Mouse (Mus musculus) c-Kit-positive CD71-positive TER-119-negative erythroid progenitor cells, embryonic 14.5 days (primary cell): ENCODE data around the gene Dok5.

Experiments
- DNase-seq: peaks from one replicate; pipeline ENCODE4 v3.0.0-alpha.2; 2013; ENCODE audit warnings: low read depth

Dok5 gene

GRCm38 (mm10) chr2:170738891-170739290 is 7.3 kb downstream of the Dok5 start:
- DNase-seq: no peak

GRCm38 (mm10) chr2:170739713-170740365 is 8.2 kb downstream of the Dok5 start:
- DNase-seq: no peak

- DNase-seq: no peak
Measured at GRCm38 (mm10) chr2:170743521-170743920, 11.9 kb downstream of the Dok5 start.

GRCm38 (mm10) chr2:170748901-170749300 is 17.3 kb downstream of the Dok5 start:
- no peak for DNase-seq

- DNase-seq: no peak
Measured at GRCm38 (mm10) chr2:170752191-170752850, 20.7 kb downstream of the Dok5 start.

GRCm38 (mm10) chr2:170755817-170756216 is 24.2 kb downstream of the Dok5 start:
- no peak for DNase-seq

- DNase-seq: no peak
Measured at GRCm38 (mm10) chr2:170756667-170757066, 25.1 kb downstream of the Dok5 start.

- DNase-seq: no peak
Measured at GRCm38 (mm10) chr2:170757228-170757875, 25.7 kb downstream of the Dok5 start.

- no peak for DNase-seq
Measured at GRCm38 (mm10) chr2:170758201-170758600, 26.6 kb downstream of the Dok5 start.

- no peak for DNase-seq
Measured at GRCm38 (mm10) chr2:170764704-170765103, 33.1 kb downstream of the Dok5 start.

- no peak for DNase-seq
Measured at GRCm38 (mm10) chr2:170767243-170767642, 35.6 kb downstream of the Dok5 start.

- no peak for DNase-seq
Measured at GRCm38 (mm10) chr2:170768699-170769098, 37.1 kb downstream of the Dok5 start.

- DNase-seq: no peak
Measured at GRCm38 (mm10) chr2:170771555-170771954, 39.9 kb downstream of the Dok5 start.

- no peak for DNase-seq
Measured at GRCm38 (mm10) chr2:170772126-170772884, 40.7 kb downstream of the Dok5 start.

- no peak for DNase-seq
Measured at GRCm38 (mm10) chr2:170772885-170773270, 41.3 kb downstream of the Dok5 start.

GRCm38 (mm10) chr2:170775577-170775976 is 44.0 kb downstream of the Dok5 start:
- DNase-seq: no peak

- no peak for DNase-seq
Measured at GRCm38 (mm10) chr2:170776107-170776506, 44.5 kb downstream of the Dok5 start.

GRCm38 (mm10) chr2:170777572-170777971 is 46.0 kb downstream of the Dok5 start:
- no peak for DNase-seq

- no peak for DNase-seq
Measured at GRCm38 (mm10) chr2:170780010-170780750, 48.6 kb downstream of the Dok5 start.

GRCm38 (mm10) chr2:170788101-170788500 is 56.5 kb downstream of the Dok5 start:
- DNase-seq: no peak

- DNase-seq: no peak
Measured at GRCm38 (mm10) chr2:170791332-170792017, 59.9 kb downstream of the Dok5 start.
